Mouse (Mus musculus) CH12.LX (cell line): ENCODE data around the gene Sema4g.

ENCODE experiments used
- CTCF ChIP-seq, 2 experiments: IDR thresholded peaks in 1 of 2; conservative IDR thresholded peaks in 1 of 2; 2 replicates each; pipeline ENCODE4 v1.5.1; 2011 to 2012; ENCODE audit warnings: low read depth in 2 of 2, low read length in 2 of 2, improper control_type of control experiment in 1 of 2, inconsistent platforms in 1 of 2, mild to moderate bottlenecking in 1 of 2, moderate library complexity in 1 of 2
- E2F4 ChIP-seq: IDR thresholded peaks from 2 replicates; pipeline ENCODE4 v1.6.1; 2011; ENCODE audit warnings: low read depth, low read length, improper control_type of control experiment; ENCODE audit not compliant: insufficient replicate concordance
- EP300 ChIP-seq: IDR thresholded peaks from 2 replicates; pipeline ENCODE4 v1.6.1; 2011; ENCODE audit warnings: low read length, improper control_type of control experiment
- MAFK ChIP-seq: IDR thresholded peaks from 2 replicates; pipeline ENCODE4 v1.6.1; 2011; ENCODE audit warnings: low read length, improper control_type of control experiment; ENCODE audit not compliant: insufficient replicate concordance
- POLR2A ChIP-seq: IDR thresholded peaks from 2 replicates; pipeline ENCODE4 v1.6.1; 2011; ENCODE audit warnings: low read depth, mild to moderate bottlenecking, improper control_type of control experiment, low read length
- SMC3 ChIP-seq: IDR thresholded peaks from 2 replicates; pipeline ENCODE4 v1.6.1; 2011; ENCODE audit warnings: low read depth, low read length, improper control_type of control experiment
- USF2 ChIP-seq: conservative IDR thresholded peaks from 2 replicates; pipeline ENCODE4 v1.6.1; 2011; ENCODE audit warnings: low read depth, low read length, improper control_type of control experiment
- ZNF384 ChIP-seq: IDR thresholded peaks from 2 replicates; pipeline ENCODE4 v1.6.1; 2012; ENCODE audit warnings: low read depth, low read length, improper control_type of control experiment, inconsistent platforms

GRCm38 (mm10) chr19:45012219-45012618 is 23.3 kb downstream of the Sema4g start:
- TF ChIP-seq E2F4 (no peak), MAFK (no peak), POLR2A (no peak), ZNF384 (no peak), CTCF (conservative IDR thresholded peaks at IDR 0.05 in 1 of 2, IDR thresholded peaks at IDR 0.05 in 1 of 2; ENCODE audit: low read depth in 2 of 2, low read length in 2 of 2) (no peak), USF2 (no peak), SMC3 (no peak), EP300 (no peak)
